Mouse (Mus musculus): Measurements from ENCODE around the gene 1700040F15Rik.
"Not testable (repeated sequence)": the region's sequence is repeated elsewhere in the genome, so short reads cannot be mapped to it uniquely, and the experiment has no call there.

1700040F15Rik gene

DNA sequence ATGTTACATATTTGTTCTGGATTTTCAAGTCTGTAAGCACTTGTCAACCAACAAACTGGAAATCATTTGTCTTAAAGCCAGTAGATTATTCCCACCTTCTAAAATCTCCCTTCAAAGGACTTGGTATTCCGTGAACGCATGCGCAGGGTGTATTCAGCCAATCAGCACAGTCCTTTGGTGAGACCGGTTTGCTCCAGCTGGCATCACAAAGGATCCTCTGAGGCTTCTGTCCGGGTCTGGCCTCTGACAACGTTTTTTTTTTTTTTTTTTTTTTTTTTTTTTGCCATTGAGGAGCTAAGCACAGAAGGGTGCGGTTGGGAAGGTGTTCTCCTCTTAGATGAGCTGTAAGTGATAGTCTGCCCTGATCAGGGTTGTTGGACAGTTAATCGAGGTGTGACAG is at the start of gene 1700040F15Rik:
TSS of gene 1700040F15Rik (plus strand) at position 301 of the 400 bp plus-strand sequence.
- not testable (repeated sequence) for DNase-seq (ENCODE audit: low read depth in 1 of 2, low spot score in 2 of 2)

All from monocyte, adult 2 months (primary cell).